Mouse (Mus musculus) heart, postnatal 4 days (tissue): ENCODE measurements around the gene Gtf2h1. TPM values are rescaled to one million over a fixed set of nuclear protein-coding genes. Genes with fewer than 3 reads are reported as not detected.
"Not testable (repeated sequence)": the region's sequence is repeated elsewhere in the genome, so short reads cannot be mapped to it uniquely, and the experiment has no call there.

Source experiments
- DNase-seq: peaks from one replicate; pipeline ENCODE4 v3.0.0; 2021
- total RNA-seq, 2 experiments: library from RNA; stranded (reverse); gene quantifications; 2 replicates each; pipeline ENCODE4 v1.2.3; 2021

Gtf2h1 gene
- total RNA-seq, 2 experiments from 2014 or later, result 22.9 to 23.8 TPM

GRCm38 (mm10) chr7:46830799-46831590 is 35.1 kb downstream of the Gtf2h1 start:
- peak; percentile 51 for DNase-seq

- DNase-seq, result no peak
Measured at GRCm38 (mm10) chr7:46831693-46832092, 35.8 kb downstream of the Gtf2h1 start.

- not testable (repeated sequence) for DNase-seq
Measured at GRCm38 (mm10) chr7:46832112-46832810, 36.4 kb downstream of the Gtf2h1 start.

GRCm38 (mm10) chr7:46833266-46833665 is 37.4 kb downstream of the Gtf2h1 start:
- DNase-seq, result peak; percentile 22

- no peak for DNase-seq
Measured at GRCm38 (mm10) chr7:46833670-46834255, 37.9 kb downstream of the Gtf2h1 start.

- DNase-seq, result no peak
Measured at GRCm38 (mm10) chr7:46834994-46835610, 39.2 kb downstream of the Gtf2h1 start.

- no peak for DNase-seq
Measured at GRCm38 (mm10) chr7:46836357-46836756, 40.5 kb downstream of the Gtf2h1 start.

- DNase-seq, result no peak
Measured at GRCm38 (mm10) chr7:46837073-46837472, 41.2 kb downstream of the Gtf2h1 start.

- DNase-seq, result peak; percentile 57
Measured at GRCm38 (mm10) chr7:46838104-46838671, 42.3 kb downstream of the Gtf2h1 start.

- peak; percentile 70 for DNase-seq
Measured at GRCm38 (mm10) chr7:46838891-46839302, 43.0 kb downstream of the Gtf2h1 start.

- DNase-seq, result peak; percentile 12
Measured at GRCm38 (mm10) chr7:46839446-46839845, 43.5 kb downstream of the Gtf2h1 start.

GRCm38 (mm10) chr7:46839861-46840260 is 44.0 kb downstream of the Gtf2h1 start:
- no peak for DNase-seq

GRCm38 (mm10) chr7:46840326-46840725 is 44.4 kb downstream of the Gtf2h1 start:
- no peak for DNase-seq

- DNase-seq, result no peak
Measured at GRCm38 (mm10) chr7:46840787-46841525, 45.1 kb downstream of the Gtf2h1 start, which contains the start of gene Ldha. TSS of gene Ldha (plus strand) at chr7:46841475.

GRCm38 (mm10) chr7:46842278-46842677 is 46.4 kb downstream of the Gtf2h1 start:
- no peak for DNase-seq

GRCm38 (mm10) chr7:46843576-46843975 is 47.7 kb downstream of the Gtf2h1 start:
- DNase-seq, result no peak

- DNase-seq, result peak; percentile 98
Measured at GRCm38 (mm10) chr7:46845211-46845977, 49.5 kb downstream of the Gtf2h1 start.

- DNase-seq, result no peak
Measured at GRCm38 (mm10) chr7:46845978-46846485, 50.1 kb downstream of the Gtf2h1 start.

GRCm38 (mm10) chr7:46846486-46847244 is 50.8 kb downstream of the Gtf2h1 start:
- peak; percentile 73 for DNase-seq

GRCm38 (mm10) chr7:46849287-46849686 is 53.4 kb downstream of the Gtf2h1 start:
- DNase-seq, result no peak
